Mouse (Mus musculus) spleen, embryonic (tissue): ENCODE data around the gene Gpx4.

Source experiments
- CTCF ChIA-PET: fragments of 350-600 bp; sonication (Branson Sonifier 250); formaldehyde crosslinking; loops from one replicate; lab custom pipeline; 2022; lab: Charles Lee

Gene Gpx4

DNA sequence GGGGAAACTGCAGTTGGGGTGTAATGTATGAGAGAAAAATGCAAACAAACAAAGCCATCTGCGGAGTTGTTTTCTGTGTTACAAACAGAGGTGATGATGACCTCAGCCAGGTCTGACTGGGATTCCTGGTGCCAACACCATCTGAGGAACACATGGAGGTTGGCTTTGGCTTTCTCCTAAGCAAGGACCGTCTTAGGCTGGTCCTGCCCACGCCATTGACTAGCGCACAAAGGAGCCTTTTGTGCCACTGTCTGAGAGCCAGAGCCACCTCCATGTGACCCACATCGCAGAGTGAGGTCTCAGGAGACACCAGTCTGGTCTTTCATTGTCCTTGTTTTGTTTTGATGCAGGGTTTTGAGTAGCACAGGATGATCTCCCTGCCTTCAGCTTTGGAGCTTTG is 1.4 kb downstream of the Gpx4 start:
- CTCF ChIA-PET: no interaction called here

DNA sequence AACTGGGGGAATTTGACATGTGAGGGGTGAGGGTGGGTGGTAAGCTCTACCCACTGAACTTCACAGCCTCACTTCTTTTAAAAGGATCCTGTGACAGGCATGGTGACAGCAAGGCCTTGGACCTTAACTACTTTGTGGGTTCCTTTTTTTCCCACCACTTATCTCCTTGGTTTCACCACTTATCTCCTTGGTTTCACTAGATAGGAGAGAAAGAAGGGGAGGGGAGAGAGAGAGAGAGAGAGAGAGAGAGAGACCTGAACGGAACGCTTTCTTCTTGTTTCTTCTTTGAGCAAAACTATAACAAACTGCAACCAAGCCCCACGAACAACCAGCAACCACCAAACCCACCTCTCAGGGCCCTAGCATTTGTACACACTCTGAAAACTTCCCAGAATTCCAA is 1.9 kb downstream of the Gpx4 start:
- CTCF ChIA-PET: no interaction called here

GRCm38 (mm10) chr10:80050244-80050643 is 3.3 kb downstream of the Gpx4 start:
- CTCF ChIA-PET: interaction anchor here (0.6 kb wide), 1 partner anchor 22 kb away, joined by 3 read pairs; no protein-coding TSS in a partner anchor

DNA sequence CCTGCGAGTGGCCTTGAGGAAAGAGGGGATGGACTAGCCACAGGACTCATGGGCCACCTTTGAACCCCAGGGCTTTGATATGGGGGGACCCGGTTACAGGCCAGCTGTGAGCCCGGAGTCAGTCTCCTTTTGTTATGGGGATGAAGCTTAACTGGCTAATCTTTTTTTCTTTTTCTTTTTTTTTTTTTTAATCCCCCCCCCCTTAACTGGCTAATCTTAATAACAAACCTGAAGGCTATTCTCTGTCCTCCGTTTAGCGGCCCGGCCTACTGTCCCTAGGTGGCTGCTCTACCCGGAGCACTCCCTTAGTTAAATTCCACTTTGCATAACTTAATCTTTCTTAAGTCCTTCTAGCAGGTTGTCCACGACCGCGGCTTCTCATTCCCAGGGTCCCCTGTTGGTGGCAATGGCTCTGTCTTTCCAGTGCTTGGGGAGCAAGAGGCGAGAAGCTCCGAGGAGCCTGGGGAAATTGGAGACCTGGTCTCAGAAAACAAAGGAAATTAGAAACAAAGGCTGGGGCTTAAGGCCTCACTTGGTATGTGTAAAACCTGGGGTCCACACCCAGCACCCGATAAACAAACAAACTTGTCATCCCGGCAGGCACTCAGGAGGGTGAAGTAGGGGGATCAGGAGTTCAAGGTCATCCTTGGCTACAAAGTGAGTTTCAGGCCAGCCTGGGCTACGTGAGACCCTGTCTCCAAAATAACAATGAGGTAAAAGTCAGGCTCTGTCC is 4.1 kb downstream of the Gpx4 start:
- CTCF ChIA-PET: interaction anchor here (0.6 kb wide), 3 partner anchors 13 to 1237 kb away, joined by 3 to 15 read pairs (median 5); no protein-coding TSS in a partner anchor

- CTCF ChIA-PET: interaction anchor here (0.5 to 0.7 kb wide), 3 partner anchors 10 to 57 kb away, joined by 4 to 6 read pairs (median 5); no protein-coding TSS in a partner anchor
These were observed 4.8 kb downstream of the Gpx4 start for GRCm38 (mm10) chr10:80051618-80052373.

- CTCF ChIA-PET: interaction anchor here (0.5 to 0.7 kb wide), 3 partner anchors 11 to 58 kb away, joined by 3 to 6 read pairs (median 4); no protein-coding TSS in a partner anchor
These were observed 5.4 kb downstream of the Gpx4 start for GRCm38 (mm10) chr10:80052374-80052764.

GRCm38 (mm10) chr10:80053259-80053780 is 6.4 kb downstream of the Gpx4 start:
- CTCF ChIA-PET: interaction anchor here (0.6 to 0.7 kb wide), 3 partner anchors 24 to 192 kb away, joined by 3 read pairs; no protein-coding TSS in a partner anchor

GRCm38 (mm10) chr10:80053831-80054815 is 7.2 kb downstream of the Gpx4 start:
- CTCF ChIA-PET: no interaction called here

- CTCF ChIA-PET: interaction anchor here (0.6 kb wide), 1 partner anchor 10 kb away, joined by 3 read pairs; no protein-coding TSS in a partner anchor
These were observed 7.9 kb downstream of the Gpx4 start for GRCm38 (mm10) chr10:80054911-80055310.

GRCm38 (mm10) chr10:80055364-80055763 is 8.4 kb downstream of the Gpx4 start:
- CTCF ChIA-PET: interaction anchor here (0.6 kb wide), 1 partner anchor 9 kb away, joined by 3 read pairs; no protein-coding TSS in a partner anchor

DNA sequence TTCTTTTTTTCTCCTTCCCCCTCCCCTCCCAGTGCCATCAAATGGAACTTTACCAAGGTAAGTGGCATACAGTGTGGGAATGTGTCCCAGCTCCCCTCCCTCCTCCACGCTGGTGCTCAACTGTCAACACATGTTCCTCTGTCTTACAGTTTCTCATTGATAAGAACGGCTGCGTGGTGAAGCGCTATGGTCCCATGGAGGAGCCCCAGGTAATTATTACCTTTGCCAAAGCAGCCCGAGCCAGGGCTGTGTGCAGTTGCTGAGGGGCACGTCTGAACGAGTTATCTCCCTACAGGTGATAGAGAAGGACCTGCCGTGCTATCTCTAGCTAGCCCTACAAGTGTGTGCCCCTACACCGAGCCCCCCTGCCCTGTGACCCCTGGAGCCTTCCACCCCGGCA is 8.9 kb downstream of the Gpx4 start:
- CTCF ChIA-PET: no interaction called here

DNA sequence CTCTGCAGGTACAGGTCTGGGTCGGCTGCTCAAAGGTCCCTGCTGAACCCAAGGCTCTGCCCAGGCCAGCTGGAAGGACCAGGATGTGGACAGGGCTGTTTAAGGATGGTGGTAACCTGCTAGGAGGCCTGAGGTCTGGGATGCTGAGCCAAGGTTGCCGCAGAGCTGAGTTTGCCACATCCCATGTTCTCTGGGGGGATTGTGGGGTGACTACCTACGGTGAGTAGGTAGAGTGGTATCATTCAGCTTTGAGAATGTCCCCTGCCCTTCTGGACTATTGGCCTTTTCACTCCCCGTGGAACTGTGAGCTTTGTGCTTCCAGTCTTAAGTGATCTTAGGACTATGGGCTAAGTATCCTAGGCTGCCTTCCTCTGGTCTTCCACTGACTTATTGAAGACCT is 9.5 kb downstream of the Gpx4 start:
- CTCF ChIA-PET: no interaction called here

- CTCF ChIA-PET: no interaction called here
These were observed 10.2 kb downstream of the Gpx4 start for GRCm38 (mm10) chr10:80056976-80057682.

DNA sequence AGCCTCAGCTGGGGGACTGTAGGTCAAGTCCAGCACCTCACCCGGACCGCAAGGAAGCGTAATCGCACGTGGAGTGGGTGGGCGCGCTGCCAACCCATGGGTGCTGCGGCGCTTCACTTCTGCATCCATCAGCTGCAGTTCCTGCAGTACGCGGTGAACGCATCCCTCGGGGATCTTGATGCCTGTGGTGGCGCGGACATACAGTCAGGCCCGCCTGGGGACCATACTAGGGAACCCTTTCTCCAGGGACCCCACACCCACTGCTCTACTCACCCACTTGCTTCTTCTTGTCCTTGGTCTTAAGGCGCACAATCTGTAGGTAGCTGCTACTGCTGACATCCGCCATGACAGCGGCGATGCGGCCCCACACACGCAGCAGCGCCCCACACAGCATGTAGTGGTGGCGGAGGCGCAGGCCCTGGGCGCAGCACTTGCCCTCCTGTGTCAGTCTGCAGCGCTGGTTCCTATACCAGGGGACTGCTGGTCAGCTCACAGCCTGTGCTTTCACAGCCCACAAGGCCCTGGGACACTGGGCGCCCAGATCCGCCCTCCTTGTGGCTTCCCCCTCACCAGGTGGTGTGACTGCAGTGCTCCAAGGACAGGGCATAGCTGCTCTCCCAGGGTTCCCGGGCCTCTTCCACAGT is 10.8 kb downstream of the Gpx4 start:
- CTCF ChIA-PET: no interaction called here

GRCm38 (mm10) chr10:80063104-80063503 is 16.1 kb downstream of the Gpx4 start:
- CTCF ChIA-PET: no interaction called here

DNA sequence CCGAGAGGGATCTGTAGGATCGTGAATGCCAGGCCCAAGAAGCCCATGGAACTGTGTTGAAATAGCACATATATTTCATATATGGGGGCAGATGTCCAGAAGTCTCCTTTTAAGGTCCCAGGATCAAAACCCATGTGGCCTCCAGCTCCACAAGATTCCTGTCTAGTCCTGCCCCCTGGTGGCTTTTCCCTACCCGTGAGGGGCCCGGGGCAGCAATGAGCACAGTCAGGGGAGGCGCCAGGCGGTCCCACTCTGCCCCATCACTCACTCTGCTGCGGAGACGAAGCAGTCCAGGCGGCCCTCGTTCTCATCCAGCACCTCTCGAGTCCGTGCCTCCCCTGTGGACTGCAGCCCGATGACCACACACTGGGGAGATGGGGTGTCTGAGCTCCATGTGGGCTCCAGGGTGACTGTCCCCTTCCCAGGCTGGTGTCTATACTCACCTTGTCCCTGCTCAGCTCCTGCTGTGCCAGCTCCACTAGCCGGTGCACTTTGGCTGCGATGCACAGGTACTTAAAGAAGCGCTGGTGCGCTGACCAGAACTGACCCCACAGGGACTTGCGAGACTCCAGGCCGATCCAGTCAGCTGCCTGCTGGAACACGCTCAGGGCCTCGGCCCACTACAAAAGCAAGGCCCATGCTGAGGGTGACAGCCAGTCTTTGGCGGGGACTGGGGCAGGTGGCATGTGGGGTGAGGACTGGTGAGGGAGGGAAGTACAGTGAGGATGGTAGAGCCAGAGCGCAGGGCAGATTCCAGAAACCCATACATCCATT is 17.1 kb downstream of the Gpx4 start:
- CTCF ChIA-PET: no interaction called here

DNA sequence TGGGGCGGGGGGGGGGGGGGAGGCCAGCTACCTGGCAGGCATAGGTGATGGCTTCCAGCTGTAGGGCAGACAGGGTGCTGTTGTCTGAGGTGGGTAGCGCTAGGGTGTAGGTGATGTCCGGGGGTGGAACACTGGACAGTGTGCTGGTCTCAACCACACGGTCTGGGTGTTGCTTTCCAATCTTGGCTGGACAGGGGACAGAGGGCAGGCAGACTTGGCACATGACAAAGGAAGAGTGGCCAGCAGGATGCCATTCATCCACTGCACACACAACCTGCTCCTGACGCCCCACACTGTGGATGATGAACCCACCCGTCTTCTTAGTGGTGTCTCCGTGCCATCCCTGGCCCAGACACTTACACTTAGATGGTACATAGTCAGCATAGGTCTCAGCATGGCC is 22.3 kb downstream of the Gpx4 start:
- CTCF ChIA-PET: no interaction called here

GRCm38 (mm10) chr10:80069948-80070450 is 23.0 kb downstream of the Gpx4 start:
- CTCF ChIA-PET: no interaction called here
